In genomic region chr8:77364472-77364871, GRCm38 (mm10) we compare ENCODE assay signal across 10 mouse cellular contexts.
DNase-seq lines count a peak whose midpoint lies in the region.
"Had no signal": no experiment of that assay in that cellular context is flagged by ENCODE, and none has a peak within 500 bp of the region (broad histone marks: within the 10 kb centered on the region; RNA-seq: fewer than 3 reads in every experiment).

No protein-coding gene starts in this region.

- intact Hi-C loops in left cerebral cortex, postnatal 25 days (cut with DNase I) = no loop called here

- DNase-seq in brain, adult 2 months (ENCODE audit: low read depth, low spot score) = peak; percentile 87
- DNase-seq in cerebellum, adult 8-10 months = peak; percentile 41
- DNase-seq in heart, postnatal 4 days = peak; percentile 16
- peak; percentile 49 to 80 for DNase-seq in left cerebral cortex, postnatal 25 days (ENCODE audit: low spot score in 2 of 2)
- no peak for DNase-seq in lung, postnatal 4 days
- DNase-seq in lung, adult 18-20 months = no peak
- no peak for DNase-seq in gastrocnemius, adult 18-20 months (ENCODE audit: low spot score)
- DNase-seq in kidney, postnatal 4 days = no peak
- DNase-seq: embryo, embryonic 11 days; gastrocnemius, postnatal 14 days had no signal

Comparison
In these comparisons a context has a peak if more than half of its experiments do, and no peak if none do; other contexts are left out.
1. DNase-seq: peak in brain, adult 2 months (single experiment), cerebellum, adult 8-10 months (single experiment), heart, postnatal 4 days (single experiment) and left cerebral cortex, postnatal 25 days (2 of 2); none in lung, postnatal 4 days (0 of 2), lung, adult 18-20 months (0 of 2), gastrocnemius, adult 18-20 months (single experiment) and kidney, postnatal 4 days (0 of 2).